Mouse (Mus musculus) thymus, adult 2 months (tissue): Measurements from ENCODE around the gene Eva1c.

Source experiments
- CTCF ChIP-seq: fragments of 200-500 bp; IDR thresholded peaks from 2 replicates; pipeline ENCODE4 v1.5.1; 2012; ENCODE audit warnings: mild to moderate bottlenecking, control low read depth, low read length, moderate library complexity, borderline replicate concordance; ENCODE audit not compliant: control insufficient read depth, poor library complexity, insufficient read depth; ENCODE audit errors: extremely low read depth
- POLR2A ChIP-seq: fragments of 200-500 bp; IDR thresholded peaks from 2 replicates; pipeline ENCODE4 v1.6.1; 2012; ENCODE audit warnings: mild to moderate bottlenecking, low read length, control low read depth, moderate library complexity; ENCODE audit not compliant: control insufficient read depth, poor library complexity, insufficient read depth; ENCODE audit errors: extremely low read depth

- TF ChIP-seq CTCF, result no peak
- TF ChIP-seq POLR2A, result no peak
Observed at GRCm38 (mm10) chr16:90927446-90927845, 100.9 kb downstream of the Eva1c start.
